Mouse (Mus musculus): ENCODE results near the gene Mon1a.

Mon1a gene

GRCm38 (mm10) chr9:107887804-107888266 lies at the start of gene Mon1a:
Gene Mon1a, plus strand, starts transcription at chr9:107888151.
- in situ Hi-C loops (cut with MboI), result no loop called here

GRCm38 (mm10) chr9:107838869-107839268 lies 49.1 kb upstream of the Mon1a start:
- in situ Hi-C loops (cut with MboI), result no loop called here

- in situ Hi-C loops (cut with MboI), result no loop called here
Measured at GRCm38 (mm10) chr9:107842709-107843108, 45.2 kb upstream of the Mon1a start.

GRCm38 (mm10) chr9:107848922-107849321 lies 39.0 kb upstream of the Mon1a start:
- in situ Hi-C loops (cut with MboI), result no loop called here

GRCm38 (mm10) chr9:107858343-107858742 lies 29.6 kb upstream of the Mon1a start:
- in situ Hi-C loops (cut with MboI), result no loop called here

GRCm38 (mm10) chr9:107864493-107864892 lies 23.5 kb upstream of the Mon1a start:
- in situ Hi-C loops (cut with MboI), result no loop called here

- in situ Hi-C loops (cut with MboI), result no loop called here
Measured at GRCm38 (mm10) chr9:107866081-107866480, 21.9 kb upstream of the Mon1a start.

GRCm38 (mm10) chr9:107872350-107873098 lies 15.4 kb upstream of the Mon1a start:
- in situ Hi-C loops (cut with MboI), result no loop called here

- in situ Hi-C loops (cut with MboI), result no loop called here
Measured at GRCm38 (mm10) chr9:107873137-107873536, 14.8 kb upstream of the Mon1a start, which contains the start of gene Rbm6. Gene Rbm6, minus strand, starts transcription at chr9:107873237.

- in situ Hi-C loops (cut with MboI), result no loop called here
Measured at GRCm38 (mm10) chr9:107880411-107880810, 7.5 kb upstream of the Mon1a start.

GRCm38 (mm10) chr9:107888267-107888850 lies 408 bp downstream of the Mon1a start:
- in situ Hi-C loops (cut with MboI), result no loop called here

GRCm38 (mm10) chr9:107890260-107890659 lies 2.3 kb downstream of the Mon1a start:
- in situ Hi-C loops (cut with MboI), result no loop called here

- in situ Hi-C loops (cut with MboI), result no loop called here
Measured at GRCm38 (mm10) chr9:107891023-107891422, 3.1 kb downstream of the Mon1a start.

- in situ Hi-C loops (cut with MboI), result no loop called here
Measured at GRCm38 (mm10) chr9:107898563-107898962, 10.6 kb downstream of the Mon1a start.

- in situ Hi-C loops (cut with MboI), result no loop called here
Measured at GRCm38 (mm10) chr9:107899855-107900254, 11.9 kb downstream of the Mon1a start.

- in situ Hi-C loops (cut with MboI), result no loop called here
Measured at GRCm38 (mm10) chr9:107900840-107901626, 13.1 kb downstream of the Mon1a start.

GRCm38 (mm10) chr9:107901627-107901914 lies 13.6 kb downstream of the Mon1a start:
- in situ Hi-C loops (cut with MboI), result no loop called here

GRCm38 (mm10) chr9:107904726-107905125 lies 16.8 kb downstream of the Mon1a start:
- in situ Hi-C loops (cut with MboI), result no loop called here

GRCm38 (mm10) chr9:107906252-107906966 lies 18.5 kb downstream of the Mon1a start, which contains the start of gene Mst1r:
Gene Mst1r, plus strand, starts transcription at chr9:107906873.
- in situ Hi-C loops (cut with MboI), result no loop called here

- in situ Hi-C loops (cut with MboI), result no loop called here
Measured at GRCm38 (mm10) chr9:107906967-107907800, 19.2 kb downstream of the Mon1a start.

GRCm38 (mm10) chr9:107907801-107908120 lies 19.8 kb downstream of the Mon1a start:
- in situ Hi-C loops (cut with MboI), result no loop called here

Measured in mature B cell (primary cell).